Mouse (Mus musculus) midbrain, embryonic 14.5 days (tissue): ENCODE data around the gene Aif1. TPM values are rescaled to one million over a fixed set of nuclear protein-coding genes. Genes with fewer than 3 reads are reported as not detected.

ENCODE experiments used
- ATAC-seq: fragments of 200-750 bp; cut with Nextera tagmentation; 2 replicates; pipeline ENCODE4 v1.8.0; 2017; ENCODE audit warnings: moderate number of reproducible peaks, moderate library complexity; ENCODE audit not compliant: low FRiP score, low TSS enrichment
- DNase-seq: peaks from one replicate; pipeline ENCODE4 v3.0.0-alpha.2; 2015
- H3K27ac ChIP-seq: fragments of 300-500 bp; sonication (generic); replicated peaks from 2 replicates; pipeline ENCODE4 v1.5.1; 2014; ENCODE audit warnings: mild to moderate bottlenecking, low read depth, low read length, moderate library complexity
- H3K27me3 ChIP-seq: fragments of 300-500 bp; sonication (generic); 2 replicates; pipeline ENCODE4 v1.6.1; 2014; ENCODE audit warnings: low read length, control low read depth, mixed read lengths; ENCODE audit not compliant: control insufficient read depth, insufficient read depth
- H3K36me3 ChIP-seq: fragments of 300-500 bp; sonication (generic); 2 replicates; pipeline ENCODE4 v1.6.1; 2014; ENCODE audit warnings: low read length, control low read depth; ENCODE audit not compliant: control insufficient read depth, insufficient read depth
- H3K4me1 ChIP-seq: fragments of 300-500 bp; sonication (generic); 2 replicates; pipeline ENCODE4 v1.6.1; 2014; ENCODE audit warnings: mild to moderate bottlenecking, antibody characterized with exemption, low read length, control low read depth; ENCODE audit not compliant: control insufficient read depth, insufficient read depth
- H3K4me2 ChIP-seq: fragments of 300-500 bp; sonication (generic); 2 replicates; pipeline ENCODE4 v1.6.1; 2014; ENCODE audit warnings: mild to moderate bottlenecking, low read length, moderate library complexity
- H3K4me3 ChIP-seq: fragments of 300-500 bp; sonication (generic); replicated peaks from 2 replicates; pipeline ENCODE4 v1.5.1; 2014; ENCODE audit warnings: low read depth, low read length
- H3K9ac ChIP-seq: fragments of 300-500 bp; sonication (generic); replicated peaks from 2 replicates; pipeline ENCODE4 v1.6.1; 2014; ENCODE audit warnings: mild to moderate bottlenecking, low read length, moderate library complexity
- H3K9me3 ChIP-seq: fragments of 300-500 bp; sonication (generic); 2 replicates; pipeline ENCODE4 v1.6.1; 2016; ENCODE audit warnings: low read length, control low read depth, mixed read lengths; ENCODE audit not compliant: control insufficient read depth
- WGBS: fragments of 180-500 bp; shearing (Covaris S2); extraction: QIAGEN DNeasy Blood & Tissue Kit; methylation state at CpG from one replicate; pipeline ENCODE4 v1.1.7; 2014; 5-methylcytosine and 5-hydroxymethylcytosine counted together
- polyA plus RNA-seq: library from polyadenylated mRNA; unstranded; fragments of >200 nt; fragmentation: Nextera tagmentation; extraction: Ambion mirVana; gene quantifications from 2 replicates; pipeline ENCODE4 v1.2.1, GENCODE M21; 2014

Gene Aif1
- polyA plus RNA-seq, result 3.3 and 8.8 TPM in 2 replicates

GRCm38 (mm10) chr17:35175968-35176367 lies at the start of gene Aif1:
TSS of gene Aif1 (minus strand) at chr17:35176068.
- Histone ChIP-seq H3K27me3 (no peaks in the 10 kb centered on the region), H3K9ac (no peak within 1 kb of the TSS), H3K27ac (no peak within 1 kb of the TSS), H3K9me3 (no peaks in the 10 kb centered on the region), H3K4me1 (no peaks in the 10 kb centered on the region), H3K36me3 (no peaks in the 10 kb centered on the region), H3K4me3 (no peak within 1 kb of the TSS), H3K4me2 (no peak within 1 kb of the TSS)
- ATAC-seq (no peak), DNase-seq (no peak)
- 28% methylated on average over 2 of the region's 2 CpGs for WGBS

- 95% methylated on average over 5 of the region's 5 CpGs for WGBS
- ATAC-seq, result no peak
- Histone ChIP-seq H3K9me3 (no peaks in the 10 kb centered on the region), H3K9ac (no peak overlapping the region), H3K4me2 (no peak overlapping the region), H3K27me3 (no peaks in the 10 kb centered on the region), H3K36me3 (peaks cover 55% of the 10 kb centered on the region), H3K4me1 (no peaks in the 10 kb centered on the region), H3K27ac (no peak overlapping the region), H3K4me3 (no peak overlapping the region)
- no peak for DNase-seq
These were observed 49.6 kb upstream of the Aif1 start for GRCm38 (mm10) chr17:35225456-35225855.

- Histone ChIP-seq H3K36me3 (peaks cover 57% of the 10 kb centered on the region), H3K27ac (no peak overlapping the region), H3K4me3 (no peak overlapping the region), H3K9me3 (no peaks in the 10 kb centered on the region), H3K4me1 (no peaks in the 10 kb centered on the region), H3K4me2 (no peak overlapping the region), H3K9ac (no peak overlapping the region), H3K27me3 (no peaks in the 10 kb centered on the region)
- no peak for ATAC-seq
- WGBS, result 92% methylated on average over 4 of the region's 4 CpGs
- DNase-seq, result no peak
These were observed 48.8 kb upstream of the Aif1 start for GRCm38 (mm10) chr17:35224641-35225040.

GRCm38 (mm10) chr17:35222299-35222698 lies 46.4 kb upstream of the Aif1 start:
- ATAC-seq, result no peak
- no peak for DNase-seq
- H3K4me2 ChIP-seq, result no peak overlapping the region
- H3K4me1 ChIP-seq, result no peaks in the 10 kb centered on the region
- H3K9ac ChIP-seq, result no peak overlapping the region
- H3K9me3 ChIP-seq, result no peaks in the 10 kb centered on the region
- no peak overlapping the region for H3K4me3 ChIP-seq
- H3K27me3 ChIP-seq, result no peaks in the 10 kb centered on the region
- peaks cover 40% of the 10 kb centered on the region for H3K36me3 ChIP-seq
- WGBS, result 86% methylated on average over 6 of the region's 6 CpGs
- H3K27ac ChIP-seq, result no peak overlapping the region

GRCm38 (mm10) chr17:35220156-35220952 lies 44.5 kb upstream of the Aif1 start, which contains the start of gene Gm16181:
TSS of gene Gm16181 (plus strand) at chr17:35220834.
- Histone ChIP-seq H3K27ac (no peak within 1 kb of the TSS), H3K4me3 (no peak within 1 kb of the TSS), H3K27me3 (no peaks in the 10 kb centered on the region), H3K36me3 (peaks cover 32% of the 10 kb centered on the region), H3K4me2 (no peak within 1 kb of the TSS), H3K4me1 (no peaks in the 10 kb centered on the region), H3K9ac (peak within 1 kb of the TSS; percentile 26; the same call in 1 of the 2 replicates), H3K9me3 (no peaks in the 10 kb centered on the region)
- WGBS, result 82% methylated on average over 28 of the region's 28 CpGs
- ATAC-seq (no peak), DNase-seq (no peak)

GRCm38 (mm10) chr17:35219601-35220041 lies 43.8 kb upstream of the Aif1 start:
- H3K4me3 ChIP-seq, result no peak overlapping the region
- no peak overlapping the region for H3K4me2 ChIP-seq
- H3K27ac ChIP-seq, result no peak overlapping the region
- H3K9ac ChIP-seq, result no peak overlapping the region
- ATAC-seq (no peak), DNase-seq (no peak)
- peaks cover 27% of the 10 kb centered on the region for H3K36me3 ChIP-seq
- WGBS, result 91% methylated on average over 6 of the region's 6 CpGs
- no peaks in the 10 kb centered on the region for H3K4me1 ChIP-seq
- H3K27me3 ChIP-seq, result no peaks in the 10 kb centered on the region
- H3K9me3 ChIP-seq, result no peaks in the 10 kb centered on the region

GRCm38 (mm10) chr17:35218516-35219193 lies 42.8 kb upstream of the Aif1 start:
- WGBS, result 87% methylated on average over 18 of the region's 18 CpGs
- no peak for DNase-seq
- Histone ChIP-seq H3K4me3 (no peak overlapping the region), H3K4me2 (no peak overlapping the region), H3K9me3 (no peaks in the 10 kb centered on the region), H3K36me3 (peaks cover 27% of the 10 kb centered on the region), H3K27ac (no peak overlapping the region), H3K9ac (no peak overlapping the region), H3K4me1 (no peaks in the 10 kb centered on the region), H3K27me3 (no peaks in the 10 kb centered on the region)
- no peak for ATAC-seq

- WGBS, result 91% methylated on average over 5 of the region's 5 CpGs
- ATAC-seq, result no peak
- H3K4me3 ChIP-seq, result no peak overlapping the region
These were observed 37.2 kb upstream of the Aif1 start for GRCm38 (mm10) chr17:35213071-35213470.

More at GRCm38 (mm10) chr17:35213071-35213470, 37.2 kb upstream of the Aif1 start:
- H3K4me2 ChIP-seq, result no peak overlapping the region
- H3K4me1 ChIP-seq, result no peaks in the 10 kb centered on the region
- no peaks in the 10 kb centered on the region for H3K9me3 ChIP-seq
- no peaks in the 10 kb centered on the region for H3K27me3 ChIP-seq
- H3K9ac ChIP-seq, result no peak overlapping the region
- no peak overlapping the region for H3K27ac ChIP-seq
- no peak for DNase-seq
- no peaks in the 10 kb centered on the region for H3K36me3 ChIP-seq
